Mouse (Mus musculus) CH12.LX (cell line): Measurements from ENCODE around the gene Iars.

Experiments used
- NRF1 ChIP-seq: IDR thresholded peaks from 2 replicates; pipeline ENCODE4 v1.6.1; 2014; ENCODE audit warnings: low read depth, mild to moderate bottlenecking, inconsistent platforms, low read length, improper control_type of control experiment, moderate library complexity
- USF1 ChIP-seq: IDR thresholded peaks from 2 replicates; pipeline ENCODE4 v1.6.1; 2014; ENCODE audit warnings: low read depth, mild to moderate bottlenecking, inconsistent platforms, low read length, improper control_type of control experiment

DNA sequence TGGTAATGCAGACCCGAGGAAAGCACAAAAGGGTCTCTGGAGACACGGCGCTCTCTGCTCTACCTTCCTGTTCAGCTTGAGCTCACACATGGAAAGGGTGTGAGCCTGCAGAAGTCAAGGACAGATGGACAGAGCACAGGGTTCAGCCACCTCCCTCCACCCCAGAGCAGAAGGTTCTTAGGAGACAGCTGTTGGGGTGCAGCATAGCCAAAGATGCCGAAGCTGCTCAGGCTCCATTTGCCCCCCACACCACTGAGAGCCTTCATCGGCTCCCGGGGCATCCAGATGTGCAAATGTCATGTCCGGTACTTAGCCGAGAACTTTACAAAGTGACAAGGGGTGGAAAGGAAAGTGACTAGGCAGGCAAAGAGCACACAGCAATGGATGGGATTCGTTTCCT, 74.7 kb downstream of the Iars start:
- TF ChIP-seq USF1 (no peak), NRF1 (no peak)
